Comparison of ENCODE assay signal across 27 mouse cellular contexts in the genomic region with DNA sequence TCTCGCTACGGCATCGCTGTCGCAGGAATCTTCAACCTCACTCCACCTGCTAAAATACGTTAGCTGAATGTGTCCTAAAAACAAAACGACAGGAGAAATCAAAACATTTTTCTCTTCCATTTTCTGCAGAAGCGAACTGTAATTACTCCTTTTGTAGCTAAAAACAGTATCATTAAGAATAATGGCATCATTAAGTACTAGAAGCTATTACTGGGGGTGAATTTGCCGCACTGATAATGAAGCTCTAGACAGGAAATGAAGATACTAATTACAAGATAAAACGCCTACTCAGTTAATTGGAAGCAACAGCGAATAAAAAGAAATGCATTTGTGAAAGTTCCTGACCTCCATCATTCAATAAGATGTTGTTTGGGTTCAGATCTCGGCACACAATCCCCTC.
"Had no signal": no experiment of that assay in that cellular context is flagged by ENCODE, and none has a peak within 500 bp of the region (broad histone marks: within the 10 kb centered on the region; RNA-seq: fewer than 3 reads in every experiment).

No protein-coding gene starts in this region.

- DNase-seq: gastrocnemius, adult 2 months; gastrocnemius, postnatal 10 days; gastrocnemius, postnatal 36 days; heart, adult 11 months; heart, adult 2 months; heart, postnatal 14 days; heart, postnatal 36 days; kidney, adult 11 months; kidney, adult 2 months; kidney, adult 9 months; kidney, postnatal 14 days; kidney, postnatal 36 days; layer of hippocampus, adult 9-11 months; layer of hippocampus, postnatal 36 days; left cerebral cortex, postnatal 4 days had no signal

- H3K4me1 ChIP-seq: limb, embryonic 15.5 days; liver, embryonic 12.5 days had no signal

- H3K27ac ChIP-seq: gastrocnemius, adult 2 months; heart, adult 2 months; heart, embryonic 13.5 days; heart, embryonic 15.5 days; hindbrain, embryonic 13.5 days; kidney, postnatal 0 days; limb, embryonic 13.5 days; limb, embryonic 15.5 days; liver, embryonic 14.5 days had no signal

- H3K9me3 ChIP-seq: heart, embryonic 13.5 days; heart, embryonic 15.5 days; hindbrain, embryonic 13.5 days; kidney, embryonic 15.5 days; limb, embryonic 13.5 days; limb, embryonic 15.5 days; liver, embryonic 12.5 days had no signal

- H3K9ac ChIP-seq: heart, embryonic 13.5 days; heart, embryonic 15.5 days; hindbrain, embryonic 13.5 days; kidney, embryonic 15.5 days; limb, embryonic 13.5 days; limb, embryonic 15.5 days; liver, embryonic 12.5 days; liver, embryonic 14.5 days had no signal

- H3K27me3 ChIP-seq: heart, embryonic 13.5 days; heart, embryonic 15.5 days; hindbrain, embryonic 13.5 days; kidney, embryonic 15.5 days; limb, embryonic 13.5 days; limb, embryonic 15.5 days; liver, embryonic 12.5 days had no signal

- ATAC-seq: hindbrain, embryonic 16.5 days; intestine, embryonic 16.5 days; liver, embryonic 12.5 days had no signal

- H3K4me3 ChIP-seq: gastrocnemius, adult 2 months; heart, adult 2 months; heart, embryonic 13.5 days; heart, embryonic 15.5 days; hindbrain, embryonic 13.5 days; kidney, embryonic 15.5 days; limb, embryonic 13.5 days; limb, embryonic 15.5 days; liver, embryonic 12.5 days had no signal

- H3K4me2 ChIP-seq: heart, embryonic 11.5 days; heart, embryonic 13.5 days; heart, embryonic 15.5 days; hindbrain, embryonic 13.5 days; kidney, embryonic 15.5 days; limb, embryonic 13.5 days; limb, embryonic 15.5 days; liver, embryonic 12.5 days had no signal
